Mouse (Mus musculus) left cerebral cortex, adult 2 months (tissue): ENCODE results near the gene Phf13. TPM values are rescaled to one million over a fixed set of nuclear protein-coding genes. Genes with fewer than 3 reads are reported as not detected.

Experiments used
- DNase-seq, 2 experiments: peaks; one replicate each; pipeline ENCODE4 v3.0.0; 2021 to 2022; ENCODE audit warnings: low spot score in 2 of 2, mixed read lengths in 1 of 2; ENCODE audit errors: extremely low spot score in 1 of 2
- H3K27ac ChIP-seq: fragments of 200-600 bp; 2 replicates; pipeline ENCODE4 v1.8.1; 2022
- H3K4me3 ChIP-seq: fragments of 200-600 bp; 2 replicates; pipeline ENCODE4 v1.8.1; 2022
- CTCF ChIP-seq: fragments of 200-600 bp; IDR thresholded peaks from 2 replicates; pipeline ENCODE4 v1.8.1; 2022; ENCODE audit warnings: antibody characterized with exemption, mild to moderate bottlenecking, moderate library complexity
- intact Hi-C: fragments of 180-260 bp; cut with DNase I; formaldehyde crosslinking; loops from one replicate; pipeline ENCODE4 v1.15.1; 2025
- total RNA-seq, 2 experiments: library from RNA; stranded (reverse); gene quantifications; 2 replicates each; pipeline ENCODE4 v1.2.3; 2021

Gene Phf13
- total RNA-seq, 2 experiments from 2014 or later: 18.9 to 19.6 TPM

- intact Hi-C loops: no loop called here
- DNase-seq: no peak
- peak; percentile 46 for TF ChIP-seq CTCF
- no peak overlapping the region for H3K27ac ChIP-seq
- no peak overlapping the region for H3K4me3 ChIP-seq
Observed at GRCm38 (mm10) chr4:152029087-152029486, 33.0 kb upstream of the Phf13 start.

DNA sequence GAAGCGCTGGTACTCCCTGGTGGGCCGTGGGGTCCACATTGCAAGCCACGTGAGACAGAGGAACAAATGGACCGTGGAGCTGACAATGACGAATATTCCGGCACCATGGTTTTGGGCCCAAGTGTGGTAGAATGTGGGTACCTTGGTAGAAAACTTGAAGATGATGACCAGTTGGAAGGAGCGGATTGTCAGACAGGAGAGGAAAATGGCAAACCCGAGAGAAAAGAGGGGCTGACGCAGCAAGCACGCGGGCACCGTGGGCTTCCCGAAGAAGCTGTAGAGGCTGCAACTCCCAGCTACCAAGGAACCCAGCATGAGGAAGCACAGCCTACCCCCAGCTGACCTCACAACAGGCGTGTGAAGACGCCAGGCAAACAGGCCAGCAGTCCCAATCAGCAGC is 32.4 kb upstream of the Phf13 start:
- TF ChIP-seq CTCF: no peak
- no peak for DNase-seq
- H3K4me3 ChIP-seq: peak overlapping the region; percentile 82
- no peak overlapping the region for H3K27ac ChIP-seq
- intact Hi-C loops: no loop called here

DNA sequence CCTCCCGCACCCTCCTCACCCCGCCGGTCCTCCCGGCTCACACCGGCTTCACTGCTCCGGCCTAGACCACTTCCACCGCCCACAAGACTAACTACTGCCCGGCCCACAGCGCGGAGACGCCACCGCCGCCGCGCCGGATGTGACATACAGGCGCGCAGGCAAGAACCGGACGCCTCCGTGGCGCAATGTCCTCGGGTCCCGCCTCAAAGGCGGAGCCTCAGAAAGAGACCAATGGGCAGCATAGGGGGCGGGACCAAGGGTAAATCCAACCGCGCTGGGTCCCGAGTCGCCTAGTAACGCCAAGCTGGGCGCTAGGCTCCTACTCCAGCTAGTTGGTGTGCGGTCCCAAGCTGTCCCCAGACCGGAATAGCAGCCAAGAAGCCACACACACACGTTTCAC is 31.5 kb upstream of the Phf13 start, which contains the start of gene Zbtb48:
Zbtb48 (minus strand) TSS at position 148 of the 400 bp plus-strand sequence.
- no peak for TF ChIP-seq CTCF
- peak within 1 kb of the TSS; percentile 82 for H3K4me3 ChIP-seq
- DNase-seq: peak; percentile 96
- intact Hi-C loops: loop anchor here (2.0 kb wide), 1 partner anchor 17 kb away; no protein-coding TSS in a partner anchor
- peak within 1 kb of the TSS; percentile 92 for H3K27ac ChIP-seq

- no peak for TF ChIP-seq CTCF
- peak overlapping the region; percentile 92 for H3K27ac ChIP-seq
- H3K4me3 ChIP-seq: peak overlapping the region; percentile 82
- DNase-seq: no peak
- intact Hi-C loops: loop anchor here (2.0 kb wide), 1 partner anchor 16 kb away; no protein-coding TSS in a partner anchor
Observed at GRCm38 (mm10) chr4:152026751-152027508, 30.9 kb upstream of the Phf13 start.

- DNase-seq: no peak
- Histone ChIP-seq H3K4me3 (no peak overlapping the region), H3K27ac (no peak overlapping the region)
- no peak for TF ChIP-seq CTCF
- intact Hi-C loops: no loop called here
Observed at GRCm38 (mm10) chr4:152024525-152024924, 28.5 kb upstream of the Phf13 start.

GRCm38 (mm10) chr4:152022506-152022905 is 26.4 kb upstream of the Phf13 start:
- Histone ChIP-seq H3K4me3 (no peak overlapping the region), H3K27ac (no peak overlapping the region)
- DNase-seq: no peak
- no peak for TF ChIP-seq CTCF
- intact Hi-C loops: no loop called here

DNA sequence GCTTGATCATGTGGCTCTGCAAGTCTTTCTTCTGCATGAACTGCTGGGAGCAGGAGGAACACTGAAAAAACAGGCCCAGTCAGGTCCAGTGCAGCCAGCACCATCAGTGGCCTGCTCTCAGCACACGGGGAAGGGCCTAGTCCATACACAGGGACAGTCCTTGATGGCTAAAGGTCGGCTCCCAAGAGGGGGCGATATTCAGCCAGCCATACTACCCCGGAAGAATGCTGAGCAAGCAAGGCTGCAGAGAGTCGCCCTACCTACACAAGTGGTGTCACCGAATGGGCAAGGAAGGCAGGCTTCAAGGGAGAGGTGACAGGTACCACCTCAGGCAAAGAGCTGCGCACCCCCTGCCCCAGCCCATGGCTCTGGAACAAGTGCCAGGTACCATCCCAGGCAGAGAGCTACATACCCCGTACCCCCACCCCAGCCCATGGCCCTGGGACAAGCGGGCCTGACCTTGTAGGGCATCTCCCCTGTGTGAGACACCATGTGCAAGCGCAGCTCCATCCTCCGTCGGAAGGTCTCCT is 25.6 kb upstream of the Phf13 start:
- DNase-seq: no peak
- H3K4me3 ChIP-seq: no peak overlapping the region
- TF ChIP-seq CTCF: no peak
- no peak overlapping the region for H3K27ac ChIP-seq
- intact Hi-C loops: no loop called here

DNA sequence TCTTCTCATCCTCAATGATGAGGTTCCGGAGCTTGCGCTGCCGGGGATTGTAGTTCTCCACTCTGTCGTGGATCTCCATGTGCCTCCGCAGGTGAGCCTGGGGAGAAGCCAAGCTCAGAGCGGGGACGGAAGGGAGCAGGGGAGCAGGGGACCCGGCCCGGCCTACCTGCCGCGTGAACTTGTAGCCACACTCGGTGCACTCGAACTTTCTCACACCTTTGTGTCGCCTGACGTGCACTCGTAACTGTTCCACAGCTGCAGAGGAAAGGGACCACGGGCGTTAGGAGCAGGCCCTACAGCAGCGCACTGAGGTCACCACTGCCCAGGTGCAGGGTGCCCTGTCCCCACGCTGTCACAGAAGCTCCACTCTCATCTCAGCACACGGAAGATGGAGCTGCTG is 24.0 kb upstream of the Phf13 start:
- intact Hi-C loops: no loop called here
- no peak for DNase-seq

GRCm38 (mm10) chr4:152019073-152019472 is 23.0 kb upstream of the Phf13 start:
- Histone ChIP-seq H3K4me3 (no peak overlapping the region), H3K27ac (no peak overlapping the region)
- no peak for TF ChIP-seq CTCF
- intact Hi-C loops: no loop called here
- DNase-seq: no peak

More for the DNA sequence above, 24.0 kb upstream of the Phf13 start:
- H3K27ac ChIP-seq: no peak overlapping the region
- no peak for TF ChIP-seq CTCF
- no peak overlapping the region for H3K4me3 ChIP-seq

- TF ChIP-seq CTCF: no peak
- no peak for DNase-seq
- Histone ChIP-seq H3K27ac (no peak overlapping the region), H3K4me3 (no peak overlapping the region)
- intact Hi-C loops: no loop called here
Observed at GRCm38 (mm10) chr4:152013036-152013813, 17.2 kb upstream of the Phf13 start.

DNA sequence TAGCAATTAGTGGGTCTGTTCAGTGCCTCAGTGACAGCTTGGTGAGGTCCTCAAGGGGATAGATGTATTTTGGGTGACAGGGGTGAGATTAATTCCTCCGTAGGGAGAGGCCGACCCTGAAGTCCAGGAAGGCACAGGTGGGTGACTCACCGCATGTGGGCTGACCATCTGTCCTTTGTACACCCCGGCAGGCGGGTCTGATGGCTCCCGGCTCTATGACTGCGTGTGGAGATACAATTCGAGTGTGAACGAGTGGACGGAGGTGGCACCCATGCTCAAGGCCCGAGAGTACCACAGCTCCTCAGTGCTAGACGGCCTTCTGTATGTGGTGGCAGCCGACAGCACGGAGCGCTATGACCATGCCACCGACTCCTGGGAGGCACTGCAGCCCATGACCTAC is 16.1 kb upstream of the Phf13 start:
- Histone ChIP-seq H3K27ac (no peak overlapping the region), H3K4me3 (no peak overlapping the region)
- TF ChIP-seq CTCF: no peak
- intact Hi-C loops: no loop called here
- no peak for DNase-seq
